Mouse (Mus musculus) frontal cortex, adult 2 months (tissue): ENCODE results near the gene 1700042G07Rik. TPM values are rescaled to one million over a fixed set of nuclear protein-coding genes. Genes with fewer than 3 reads are reported as not detected.

Source experiments
- DNase-seq, 2 experiments: peaks; one replicate each; pipeline ENCODE4 v3.0.0; 2022; ENCODE audit warnings: low spot score in 1 of 2; ENCODE audit errors: extremely low spot score in 1 of 2
- polyA plus RNA-seq: library from polyadenylated mRNA; depleted of rRNA; stranded (reverse); fragments of >200 nt; gene quantifications from 2 replicates; pipeline ENCODE4 v1.2.3, GENCODE M21; 2012; rRNA removed

Gene 1700042G07Rik
- polyA plus RNA-seq, result not detected in 2 replicates

GRCm38 (mm10) chr4:116173072-116173471 lies at the start of gene 1700042G07Rik, which contains the start of gene Gm49337:
1700042G07Rik (plus strand) TSS chr4:116173372.
Gm49337 (plus strand) TSS chr4:116173384.
- DNase-seq, result no peak

- DNase-seq, result peak; percentile 32 to 82
Observed at GRCm38 (mm10) chr4:116123602-116124519, 49.3 kb upstream of the 1700042G07Rik start, which contains the start of the genes Rad54l and Pomgnt1. Rad54l (minus strand) TSS chr4:116123690. Pomgnt1 (plus strand) TSS chr4:116123840.

GRCm38 (mm10) chr4:116125803-116126386 lies 47.3 kb upstream of the 1700042G07Rik start:
- DNase-seq, result no peak

- no peak for DNase-seq
Observed at GRCm38 (mm10) chr4:116127956-116128355, 45.2 kb upstream of the 1700042G07Rik start.

GRCm38 (mm10) chr4:116133126-116133525 lies 40.0 kb upstream of the 1700042G07Rik start:
- DNase-seq, result no peak

GRCm38 (mm10) chr4:116134990-116135389 lies 38.2 kb upstream of the 1700042G07Rik start:
- DNase-seq, result peak in 1 of 2 experiments; percentile 53

GRCm38 (mm10) chr4:116137421-116137996 lies 35.7 kb upstream of the 1700042G07Rik start:
- DNase-seq, result no peak

GRCm38 (mm10) chr4:116140801-116141574 lies 32.2 kb upstream of the 1700042G07Rik start:
- DNase-seq, result peak in 1 of 2 experiments; percentile 72

- no peak for DNase-seq
Observed at GRCm38 (mm10) chr4:116141736-116142135, 31.4 kb upstream of the 1700042G07Rik start.

GRCm38 (mm10) chr4:116142269-116142668 lies 30.9 kb upstream of the 1700042G07Rik start:
- no peak for DNase-seq

- no peak for DNase-seq
Observed at GRCm38 (mm10) chr4:116143317-116143811, 29.8 kb upstream of the 1700042G07Rik start.

GRCm38 (mm10) chr4:116143891-116144717 lies 29.1 kb upstream of the 1700042G07Rik start:
- peak in 1 of 2 experiments; percentile 75 for DNase-seq

GRCm38 (mm10) chr4:116149812-116150155 lies 23.4 kb upstream of the 1700042G07Rik start:
- DNase-seq, result peak in 1 of 2 experiments; percentile 40

GRCm38 (mm10) chr4:116150156-116150861 lies 22.9 kb upstream of the 1700042G07Rik start:
- peak in 1 of 2 experiments; percentile 51 for DNase-seq

GRCm38 (mm10) chr4:116150862-116151221 lies 22.3 kb upstream of the 1700042G07Rik start:
- DNase-seq, result no peak

- no peak for DNase-seq
Observed at GRCm38 (mm10) chr4:116151238-116151637, 21.9 kb upstream of the 1700042G07Rik start, which contains the start of gene Lurap1. Lurap1 (minus strand) TSS chr4:116151338.

GRCm38 (mm10) chr4:116152702-116153101 lies 20.5 kb upstream of the 1700042G07Rik start:
- no peak for DNase-seq

GRCm38 (mm10) chr4:116157882-116158281 lies 15.3 kb upstream of the 1700042G07Rik start:
- DNase-seq, result no peak

GRCm38 (mm10) chr4:116159912-116160311 lies 13.3 kb upstream of the 1700042G07Rik start:
- peak in 1 of 2 experiments; percentile 69 for DNase-seq
